Mouse (Mus musculus) kidney, embryonic 16.5 days (tissue): ENCODE data around the gene Mapk14. TPM values are rescaled to one million over a fixed set of nuclear protein-coding genes. Genes with fewer than 3 reads are reported as not detected.
A peak's percentile ranks its signal among the peaks of the same experiment; 100 is the strongest.

Experiments used
- ATAC-seq: fragments of 200-750 bp; cut with Nextera tagmentation; 2 replicates; pipeline ENCODE4 v1.8.0; 2017; ENCODE audit warnings: moderate TSS enrichment; ENCODE audit not compliant: low FRiP score, low TSS enrichment
- H3K27ac ChIP-seq: fragments of 300-500 bp; sonication (generic); 2 replicates; pipeline ENCODE4 v1.5.1; 2014; ENCODE audit warnings: low read length
- H3K27me3 ChIP-seq: fragments of 300-500 bp; sonication (generic); 2 replicates; pipeline ENCODE4 v1.6.1; 2014; ENCODE audit warnings: low read length, control low read depth, mixed read lengths; ENCODE audit not compliant: insufficient read depth
- H3K36me3 ChIP-seq: fragments of 300-500 bp; sonication (generic); 2 replicates; pipeline ENCODE4 v1.6.1; 2014; ENCODE audit warnings: low read length, control low read depth, mixed read lengths; ENCODE audit not compliant: insufficient read depth
- H3K4me1 ChIP-seq: fragments of 300-500 bp; sonication (generic); 2 replicates; pipeline ENCODE4 v1.6.1; 2014; ENCODE audit warnings: low read length, control low read depth, mixed read lengths; ENCODE audit not compliant: insufficient read depth
- H3K4me2 ChIP-seq: fragments of 300-500 bp; sonication (generic); replicated peaks from 2 replicates; pipeline ENCODE4 v1.6.1; 2014; ENCODE audit warnings: low read depth, low read length
- H3K4me3 ChIP-seq: fragments of 300-500 bp; sonication (generic); 2 replicates; pipeline ENCODE4 v1.5.1; 2014; ENCODE audit warnings: mild to moderate bottlenecking, low read length
- H3K9ac ChIP-seq: fragments of 300-500 bp; sonication (generic); replicated peaks from 2 replicates; pipeline ENCODE4 v1.6.1; 2014; ENCODE audit warnings: low read length
- H3K9me3 ChIP-seq: fragments of 300-500 bp; sonication (generic); 2 replicates; pipeline ENCODE4 v1.6.1; 2016; ENCODE audit warnings: low read length, control low read depth
- WGBS: fragments of 180-500 bp; shearing (Covaris S2); extraction: QIAGEN DNeasy Blood & Tissue Kit; methylation state at CpG from one replicate; pipeline ENCODE4 v1.1.7; 2014; 5-methylcytosine and 5-hydroxymethylcytosine counted together
- polyA plus RNA-seq: library from polyadenylated mRNA; unstranded; fragments of >200 nt; fragmentation: Nextera tagmentation; extraction: Ambion mirVana; gene quantifications from 2 replicates; pipeline ENCODE4 v1.2.1, GENCODE M21; 2015

Mapk14 gene
- polyA plus RNA-seq, 1 experiment from 2014 or later: 42.6 TPM

DNA sequence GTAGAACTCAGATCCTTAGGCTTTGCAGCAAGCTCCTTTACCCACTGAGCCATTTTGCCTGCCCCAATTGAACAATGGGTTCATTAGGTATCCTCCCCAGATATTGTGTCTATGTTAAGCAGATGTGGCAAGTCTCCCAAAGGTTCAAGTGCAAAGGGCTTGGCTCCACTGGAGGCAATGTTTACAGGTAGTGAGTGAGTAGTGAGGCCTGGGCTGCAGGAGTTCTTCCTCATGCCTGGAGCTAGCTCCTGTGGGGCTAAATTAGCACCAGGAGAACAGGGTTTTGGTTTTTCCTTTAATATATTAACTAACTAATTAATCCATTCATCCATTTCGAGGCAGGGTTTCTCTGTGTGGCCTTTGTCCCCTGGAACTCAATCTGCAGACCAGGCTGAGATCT lies 7.5 kb upstream of the Mapk14 start:
- H3K4me1 ChIP-seq: 0 out of 2 replicates have a peak, but pooled peaks cover 5% of the 10 kb centered on the region
- H3K9ac ChIP-seq: no peak overlapping the region
- no peak overlapping the region for H3K4me2 ChIP-seq
- H3K4me3 ChIP-seq: no peak overlapping the region
- H3K9me3 ChIP-seq: no peaks in the 10 kb centered on the region
- WGBS: 45% methylated on average over 1 of the region's 1 CpGs
- H3K27ac ChIP-seq: peak overlapping the region; percentile 3; the same call in 1 of the 2 replicates
- H3K36me3 ChIP-seq: no peaks in the 10 kb centered on the region
- H3K27me3 ChIP-seq: no peaks in the 10 kb centered on the region
- peak; percentile 50; the same call in 1 of the 2 replicates for ATAC-seq

GRCm38 (mm10) chr17:28684631-28685030 lies 6.5 kb upstream of the Mapk14 start:
- no peaks in the 10 kb centered on the region for H3K9me3 ChIP-seq
- H3K9ac ChIP-seq: no peak overlapping the region
- H3K4me3 ChIP-seq: no peak overlapping the region
- H3K4me2 ChIP-seq: no peak overlapping the region
- peaks cover 11% of the 10 kb centered on the region for H3K4me1 ChIP-seq
- ATAC-seq: no peak
- 75% methylated on average over 19 of the region's 19 CpGs for WGBS
- no peak overlapping the region for H3K27ac ChIP-seq
- H3K36me3 ChIP-seq: no peaks in the 10 kb centered on the region
- peaks cover 3% of the 10 kb centered on the region; the same call in 1 of the 2 replicates for H3K27me3 ChIP-seq

GRCm38 (mm10) chr17:28687354-28687753 lies 3.8 kb upstream of the Mapk14 start:
- no peak for ATAC-seq
- WGBS: 53% methylated on average over 4 of the region's 4 CpGs
- Histone ChIP-seq H3K27ac (no peak overlapping the region), H3K4me3 (no peak overlapping the region), H3K4me2 (no peak overlapping the region), H3K27me3 (peaks cover 3% of the 10 kb centered on the region; the same call in 1 of the 2 replicates), H3K4me1 (peaks cover 17% of the 10 kb centered on the region), H3K36me3 (no peaks in the 10 kb centered on the region), H3K9me3 (no peaks in the 10 kb centered on the region), H3K9ac (no peak overlapping the region)

DNA sequence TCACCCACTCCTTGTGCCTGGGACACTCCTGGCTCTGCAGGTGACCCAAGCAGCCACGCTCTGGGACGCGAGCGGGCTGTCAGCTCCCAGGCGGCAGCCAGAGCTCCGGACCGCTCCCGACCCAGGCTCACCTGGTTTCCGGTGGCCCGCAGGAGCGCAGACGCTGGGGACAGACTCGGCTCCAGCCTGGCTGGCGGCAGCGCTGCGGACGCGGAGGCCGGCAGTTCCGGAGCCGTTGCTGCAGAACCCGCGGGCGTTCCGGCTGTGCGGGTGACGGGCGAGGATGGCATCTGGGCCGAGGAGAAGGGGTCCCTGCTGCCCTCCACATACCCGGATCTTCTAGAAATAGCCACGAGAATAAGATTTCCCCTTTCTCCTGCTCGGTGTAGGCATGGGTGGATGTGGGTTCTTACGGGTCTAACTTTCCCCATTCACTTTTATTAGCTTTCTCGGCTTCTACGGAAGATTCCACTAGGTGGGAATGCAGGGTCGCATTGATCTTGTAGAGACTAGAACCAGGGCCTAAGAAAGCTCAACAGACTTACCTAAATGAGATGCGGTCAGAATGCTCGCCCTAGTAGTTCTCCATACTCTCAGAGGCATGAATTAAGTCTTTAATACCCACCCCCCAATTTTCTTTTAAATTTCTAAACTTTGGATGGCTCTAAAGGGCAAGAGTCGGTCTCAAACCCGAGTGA lies 1.4 kb upstream of the Mapk14 start, which contains the start of gene Slc26a8:
Slc26a8 (minus strand) TSS at position 648 of the 698 bp plus-strand sequence.
- Histone ChIP-seq H3K27ac (peak within 1 kb of the TSS; percentile 96), H3K9ac (peak within 1 kb of the TSS; percentile 74), H3K4me1 (peaks cover 25% of the 10 kb centered on the region), H3K27me3 (peaks cover 3% of the 10 kb centered on the region; the same call in 1 of the 2 replicates), H3K4me3 (peak within 1 kb of the TSS; percentile 99), H3K4me2 (peak within 1 kb of the TSS; percentile 88), H3K36me3 (no peaks in the 10 kb centered on the region), H3K9me3 (no peaks in the 10 kb centered on the region)
- WGBS: 8% methylated on average over 39 of the region's 40 CpGs
- no peak for ATAC-seq

DNA sequence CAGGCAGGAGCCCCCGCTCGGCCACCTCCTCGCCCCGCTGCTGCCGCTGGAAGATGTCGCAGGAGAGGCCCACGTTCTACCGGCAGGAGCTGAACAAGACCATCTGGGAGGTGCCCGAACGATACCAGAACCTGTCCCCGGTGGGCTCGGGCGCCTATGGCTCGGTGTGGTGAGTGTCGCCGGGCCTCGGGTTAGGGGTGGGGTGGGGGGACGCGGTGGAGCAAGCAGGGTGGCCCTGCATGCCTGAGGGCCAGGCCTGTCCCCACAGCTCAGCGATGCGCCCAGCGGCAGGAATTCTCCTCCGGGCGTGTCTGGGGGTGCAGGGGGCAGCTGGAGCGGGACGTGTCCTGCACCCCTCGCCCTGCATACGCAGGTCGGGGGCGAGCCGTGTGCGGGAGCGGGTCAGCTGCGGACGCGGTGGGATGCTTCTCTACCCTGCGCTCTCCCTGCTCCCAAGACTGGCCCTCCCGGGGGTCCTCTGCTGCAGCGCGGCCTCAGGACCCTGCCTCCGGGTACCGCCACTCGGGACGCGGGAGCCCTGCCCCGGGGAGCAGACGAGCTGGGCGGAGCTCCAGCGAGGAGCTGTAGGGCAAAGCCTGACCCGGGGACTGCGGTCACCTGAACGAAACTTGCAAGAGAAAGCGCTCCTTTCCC lies 685 bp downstream of the Mapk14 start:
- peak overlapping the region; percentile 96 for H3K27ac ChIP-seq
- peaks cover 3% of the 10 kb centered on the region; the same call in 1 of the 2 replicates for H3K27me3 ChIP-seq
- ATAC-seq: peak; percentile 28
- peak overlapping the region; percentile 99 for H3K4me3 ChIP-seq
- H3K4me1 ChIP-seq: peaks cover 37% of the 10 kb centered on the region
- peak overlapping the region; percentile 92 for H3K9ac ChIP-seq
- no peaks in the 10 kb centered on the region for H3K9me3 ChIP-seq
- H3K4me2 ChIP-seq: peak overlapping the region; percentile 57
- WGBS: under 1% methylated on average over 53 of the region's 53 CpGs
- no peaks in the 10 kb centered on the region for H3K36me3 ChIP-seq

DNA sequence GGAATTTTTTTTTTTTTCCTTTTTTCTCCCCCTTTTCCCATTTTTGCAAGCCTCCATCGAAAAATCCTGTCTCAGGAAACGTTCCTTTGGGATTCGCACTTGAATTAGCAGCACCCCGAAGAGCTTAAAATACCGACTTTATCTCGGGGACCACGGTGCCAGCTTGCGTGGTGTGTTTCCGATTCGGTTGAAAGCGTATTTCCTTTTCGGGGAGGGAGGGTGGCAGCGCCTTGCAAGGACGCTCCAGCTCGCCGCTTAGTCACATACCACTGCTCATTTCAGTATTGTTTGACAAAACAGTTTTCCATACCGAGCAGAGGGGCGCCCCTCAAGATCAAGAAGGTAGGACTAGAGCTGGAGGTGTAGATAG lies 1.2 kb downstream of the Mapk14 start:
- WGBS: 0% methylated on average over 18 of the region's 18 CpGs
- H3K27ac ChIP-seq: peak overlapping the region; percentile 96
- H3K36me3 ChIP-seq: no peaks in the 10 kb centered on the region
- peaks cover 3% of the 10 kb centered on the region; the same call in 1 of the 2 replicates for H3K27me3 ChIP-seq
- peak overlapping the region; percentile 92 for H3K9ac ChIP-seq
- H3K4me1 ChIP-seq: peaks cover 42% of the 10 kb centered on the region
- peak overlapping the region; percentile 57 for H3K4me2 ChIP-seq
- peak overlapping the region; percentile 99 for H3K4me3 ChIP-seq
- no peaks in the 10 kb centered on the region for H3K9me3 ChIP-seq
- ATAC-seq: no peak

- Histone ChIP-seq H3K27me3 (peaks cover 3% of the 10 kb centered on the region; the same call in 1 of the 2 replicates), H3K4me3 (peak overlapping the region; percentile 99), H3K36me3 (no peaks in the 10 kb centered on the region), H3K4me2 (peak overlapping the region; percentile 57), H3K9me3 (no peaks in the 10 kb centered on the region), H3K9ac (peak overlapping the region; percentile 92; the same call in 1 of the 2 replicates), H3K4me1 (peaks cover 48% of the 10 kb centered on the region), H3K27ac (peak overlapping the region; percentile 96; the same call in 1 of the 2 replicates)
- WGBS: 32% methylated on average over 3 of the region's 3 CpGs
- no peak for ATAC-seq
Observed at GRCm38 (mm10) chr17:28693086-28693485, 2.0 kb downstream of the Mapk14 start.

DNA sequence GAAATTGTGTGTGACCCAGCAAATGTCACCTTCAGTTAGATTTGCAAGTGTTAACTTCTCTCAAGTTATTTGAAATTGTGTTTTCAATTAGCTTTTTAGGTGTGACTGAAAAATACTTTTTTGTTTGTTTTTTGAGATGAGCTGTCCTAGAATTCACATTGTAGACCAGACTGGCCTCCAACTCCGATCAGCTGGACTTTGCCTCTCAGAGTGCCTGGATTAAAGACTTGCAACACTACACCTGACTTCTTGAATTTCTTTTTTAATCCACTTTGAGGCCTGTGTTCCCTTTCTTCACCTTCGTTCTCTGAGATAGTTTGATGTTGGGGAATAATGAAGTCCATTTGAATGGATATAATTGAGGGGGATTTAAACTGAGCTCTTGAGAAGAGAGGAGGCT lies 2.9 kb downstream of the Mapk14 start:
- Histone ChIP-seq H3K27me3 (peaks cover 2% of the 10 kb centered on the region; the same call in 1 of the 2 replicates), H3K36me3 (no peaks in the 10 kb centered on the region), H3K4me2 (no peak overlapping the region), H3K9ac (no peak overlapping the region), H3K27ac (no peak overlapping the region), H3K4me3 (no peak overlapping the region), H3K4me1 (peaks cover 53% of the 10 kb centered on the region), H3K9me3 (no peaks in the 10 kb centered on the region)
- no peak for ATAC-seq
- WGBS: 76% methylated on average over 2 of the region's 2 CpGs

GRCm38 (mm10) chr17:28694832-28695231 lies 3.7 kb downstream of the Mapk14 start:
- Histone ChIP-seq H3K36me3 (no peaks in the 10 kb centered on the region), H3K4me1 (peaks cover 48% of the 10 kb centered on the region), H3K9me3 (no peaks in the 10 kb centered on the region), H3K27me3 (no peaks in the 10 kb centered on the region), H3K4me3 (no peak overlapping the region), H3K9ac (no peak overlapping the region), H3K27ac (no peak overlapping the region), H3K4me2 (no peak overlapping the region)
- no peak for ATAC-seq
- 82% methylated on average over 4 of the region's 4 CpGs for WGBS

DNA sequence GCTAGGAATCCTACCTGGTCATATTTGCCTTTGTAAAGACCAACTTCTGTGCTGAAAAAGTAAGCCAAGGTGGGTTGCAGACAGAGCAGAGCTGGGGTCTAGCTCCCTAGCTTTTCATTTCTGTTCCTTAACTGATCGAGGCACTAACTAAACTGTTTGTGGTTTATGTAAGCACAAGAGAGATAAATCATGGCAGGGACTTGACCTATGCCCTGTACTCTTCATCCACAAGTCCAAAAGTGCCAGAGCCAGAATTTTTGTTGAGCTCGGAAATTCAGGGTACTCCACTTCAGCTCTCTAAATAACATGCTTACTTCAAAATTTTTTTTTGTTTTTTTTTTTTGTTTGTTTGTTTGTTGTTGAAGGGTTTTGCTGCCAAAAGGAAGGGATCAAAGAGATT lies 5.5 kb downstream of the Mapk14 start:
- Histone ChIP-seq H3K9ac (0 out of 2 replicates have a peak overlapping the region, but pooled peaks have one; percentile 3), H3K4me1 (peaks cover 42% of the 10 kb centered on the region), H3K4me2 (no peak overlapping the region), H3K27ac (no peak overlapping the region), H3K4me3 (no peak overlapping the region), H3K9me3 (no peaks in the 10 kb centered on the region), H3K27me3 (no peaks in the 10 kb centered on the region), H3K36me3 (no peaks in the 10 kb centered on the region)
- WGBS: 20% methylated on average over 2 of the region's 2 CpGs
- no peak for ATAC-seq
